Mouse (Mus musculus) CD4-positive, CD25-positive, alpha-beta regulatory T cell, adult 4 months (primary cell): ENCODE measurements at regions not wholly inside any gene's neighbourhood (a gene's known extent, or its start where the extent isn't known, plus 50 kb on each side); places are given as distances from the start of the nearest gene placed in this dataset.

Experiments
- ATAC-seq: one replicate; pipeline ENCODE4 v1.8.0; 2017

GRCm38 (mm10) chr15:63670561-63670960 is 174.4 kb downstream of the Gsdmc2 start:
- ATAC-seq = no peak

- ATAC-seq = no peak
Observed at GRCm38 (mm10) chr15:63667536-63667935, 177.4 kb downstream of the Gsdmc2 start.

GRCm38 (mm10) chr15:63665517-63665916 is 179.5 kb downstream of the Gsdmc2 start:
- ATAC-seq = no peak

GRCm38 (mm10) chr15:63664877-63665276 is 180.1 kb downstream of the Gsdmc2 start:
- ATAC-seq = no peak

GRCm38 (mm10) chr15:63662183-63662582 is 182.8 kb downstream of the Gsdmc2 start:
- ATAC-seq = no peak

- no peak for ATAC-seq
Observed at GRCm38 (mm10) chr15:63658031-63658521, 186.9 kb downstream of the Gsdmc2 start.

- peak; percentile 77 for ATAC-seq
Observed at GRCm38 (mm10) chr15:63652216-63652961, 192.6 kb downstream of the Gsdmc2 start.

GRCm38 (mm10) chr15:63651120-63651519 is 193.9 kb downstream of the Gsdmc2 start:
- no peak for ATAC-seq

- no peak for ATAC-seq
Observed at GRCm38 (mm10) chr15:63648142-63648989, 196.6 kb downstream of the Gsdmc2 start.

GRCm38 (mm10) chr15:63624814-63625213 is 220.2 kb downstream of the Gsdmc2 start:
- ATAC-seq = no peak

GRCm38 (mm10) chr15:63624249-63624648 is 220.7 kb downstream of the Gsdmc2 start:
- no peak for ATAC-seq

- no peak for ATAC-seq
Observed at GRCm38 (mm10) chr15:63616506-63617208, 228.3 kb downstream of the Gsdmc2 start.

- ATAC-seq = no peak
Observed at GRCm38 (mm10) chr15:63614191-63614590, 230.8 kb downstream of the Gsdmc2 start.

GRCm38 (mm10) chr15:63613120-63613519 is 231.9 kb downstream of the Gsdmc2 start:
- ATAC-seq = no peak

- ATAC-seq = no peak
Observed at GRCm38 (mm10) chr15:63611161-63611560, 233.8 kb downstream of the Gsdmc2 start.

- ATAC-seq = no peak
Observed at GRCm38 (mm10) chr15:63603100-63603714, 241.8 kb downstream of the Gsdmc2 start.

GRCm38 (mm10) chr15:63601543-63601942 is 243.4 kb downstream of the Gsdmc2 start:
- peak; percentile 67 for ATAC-seq

GRCm38 (mm10) chr15:63592758-63593463 is 252.1 kb downstream of the Gsdmc2 start:
- ATAC-seq = no peak

GRCm38 (mm10) chr15:63559293-63559692 is 285.7 kb downstream of the Gsdmc2 start:
- no peak for ATAC-seq

- no peak for ATAC-seq
Observed at GRCm38 (mm10) chr15:63558691-63559090, 286.3 kb downstream of the Gsdmc2 start.

- ATAC-seq = no peak
Observed at GRCm38 (mm10) chr15:63557816-63558215, 287.2 kb downstream of the Gsdmc2 start.

- ATAC-seq = no peak
Observed at GRCm38 (mm10) chr15:63553597-63553996, 291.4 kb downstream of the Gsdmc2 start.
